Mouse (Mus musculus) lung, embryonic 16.5 days (tissue): ENCODE measurements around the gene Traf7. TPM values are rescaled to one million over a fixed set of nuclear protein-coding genes. Genes with fewer than 3 reads are reported as not detected.

Source experiments
- ATAC-seq: fragments of 200-750 bp; cut with Nextera tagmentation; 2 replicates; pipeline ENCODE4 v1.8.0; 2017; ENCODE audit warnings: low read depth, mild to moderate bottlenecking, moderate library complexity
- H3K27ac ChIP-seq: fragments of 300-500 bp; sonication (generic); 2 replicates; pipeline ENCODE4 v1.5.1; 2014; ENCODE audit warnings: mild to moderate bottlenecking, control low read depth, low read length
- H3K27me3 ChIP-seq: fragments of 300-500 bp; sonication (generic); 2 replicates; pipeline ENCODE4 v1.6.1; 2014; ENCODE audit warnings: low read depth, low read length, mixed read lengths; ENCODE audit not compliant: control insufficient read depth, insufficient read depth
- H3K36me3 ChIP-seq: fragments of 300-500 bp; sonication (generic); 2 replicates; pipeline ENCODE4 v1.6.1; 2014; ENCODE audit warnings: low read length; ENCODE audit not compliant: control insufficient read depth, insufficient read depth
- H3K4me1 ChIP-seq: fragments of 300-500 bp; sonication (generic); replicated peaks from 2 replicates; pipeline ENCODE4 v1.6.1; 2014; ENCODE audit warnings: low read length, mixed read lengths; ENCODE audit not compliant: control insufficient read depth, insufficient read depth
- H3K4me2 ChIP-seq: fragments of 300-500 bp; sonication (generic); 2 replicates; pipeline ENCODE4 v1.6.1; 2014; ENCODE audit warnings: low read depth, low read length, control low read depth
- H3K4me3 ChIP-seq: fragments of 300-500 bp; sonication (generic); 2 replicates; pipeline ENCODE4 v1.5.1; 2014; ENCODE audit warnings: mild to moderate bottlenecking, low read length, control low read depth
- H3K9ac ChIP-seq: fragments of 300-500 bp; sonication (generic); 2 replicates; pipeline ENCODE4 v1.6.1; 2014; ENCODE audit warnings: low read length, control low read depth
- H3K9me3 ChIP-seq: fragments of 300-500 bp; sonication (generic); 2 replicates; pipeline ENCODE4 v1.6.1; 2016; ENCODE audit warnings: low read length; ENCODE audit not compliant: control insufficient read depth
- WGBS: fragments of 180-500 bp; shearing (Covaris S2); extraction: QIAGEN DNeasy Blood & Tissue Kit; methylation state at CpG from one replicate; pipeline ENCODE4 v1.1.7; 2014; 5-methylcytosine and 5-hydroxymethylcytosine counted together
- polyA plus RNA-seq: library from polyadenylated mRNA; unstranded; fragments of >200 nt; fragmentation: Nextera tagmentation; extraction: Ambion mirVana; gene quantifications from 2 replicates; pipeline ENCODE4 v1.2.1, GENCODE M21; 2015

Traf7 gene
- polyA plus RNA-seq, 1 experiment from 2014 or later: 90.9 TPM

GRCm38 (mm10) chr17:24548921-24549617, 21.3 kb upstream of the Traf7 start:
- peak overlapping the region; percentile 55 for H3K9ac ChIP-seq
- H3K4me1 ChIP-seq: peaks cover 17% of the 10 kb centered on the region
- no peaks in the 10 kb centered on the region for H3K27me3 ChIP-seq
- ATAC-seq: peak; percentile 15; the same call in 1 of the 2 replicates
- peak overlapping the region; percentile 78 for H3K27ac ChIP-seq
- no peaks in the 10 kb centered on the region for H3K36me3 ChIP-seq
- H3K4me3 ChIP-seq: peak overlapping the region; percentile 82
- H3K4me2 ChIP-seq: peak overlapping the region; percentile 69
- 1% methylated on average over 23 of the region's 23 CpGs for WGBS
- H3K9me3 ChIP-seq: no peaks in the 10 kb centered on the region

GRCm38 (mm10) chr17:24548435-24548834, 20.7 kb upstream of the Traf7 start:
- Histone ChIP-seq H3K27me3 (no peaks in the 10 kb centered on the region), H3K27ac (peak overlapping the region; percentile 78; the same call in 1 of the 2 replicates)
- no peak for ATAC-seq

GRCm38 (mm10) chr17:24546234-24546633, 18.5 kb upstream of the Traf7 start:
- Histone ChIP-seq H3K36me3 (no peaks in the 10 kb centered on the region), H3K9ac (no peak overlapping the region), H3K4me2 (no peak overlapping the region), H3K27ac (no peak overlapping the region), H3K4me1 (peaks cover 8% of the 10 kb centered on the region), H3K27me3 (no peaks in the 10 kb centered on the region), H3K9me3 (no peaks in the 10 kb centered on the region), H3K4me3 (no peak overlapping the region)
- WGBS: 68% methylated on average over 3 of the region's 3 CpGs
- ATAC-seq: no peak

More at GRCm38 (mm10) chr17:24548435-24548834, 20.7 kb upstream of the Traf7 start:
- no peaks in the 10 kb centered on the region for H3K36me3 ChIP-seq
- no peaks in the 10 kb centered on the region for H3K9me3 ChIP-seq
- H3K9ac ChIP-seq: peak overlapping the region; percentile 55
- peak overlapping the region; percentile 69 for H3K4me2 ChIP-seq
- peaks cover 17% of the 10 kb centered on the region for H3K4me1 ChIP-seq
- peak overlapping the region; percentile 82 for H3K4me3 ChIP-seq
- WGBS: 16% methylated on average over 9 of the region's 9 CpGs

GRCm38 (mm10) chr17:24545247-24545646, 17.5 kb upstream of the Traf7 start:
- Histone ChIP-seq H3K4me1 (peaks cover 3% of the 10 kb centered on the region; the same call in 1 of the 2 replicates), H3K27ac (no peak overlapping the region), H3K9ac (no peak overlapping the region), H3K36me3 (no peaks in the 10 kb centered on the region), H3K4me3 (no peak overlapping the region), H3K27me3 (no peaks in the 10 kb centered on the region), H3K9me3 (no peaks in the 10 kb centered on the region), H3K4me2 (no peak overlapping the region)
- 80% methylated on average over 2 of the region's 2 CpGs for WGBS
- ATAC-seq: no peak

- 9% methylated on average over 12 of the region's 12 CpGs for WGBS
- no peaks in the 10 kb centered on the region for H3K9me3 ChIP-seq
- no peak for ATAC-seq
- H3K4me1 ChIP-seq: peaks cover 3% of the 10 kb centered on the region; the same call in 1 of the 2 replicates
- H3K27me3 ChIP-seq: no peaks in the 10 kb centered on the region
- H3K36me3 ChIP-seq: no peaks in the 10 kb centered on the region
- H3K9ac ChIP-seq: peak overlapping the region; percentile 8; the same call in 1 of the 2 replicates
- no peak overlapping the region for H3K4me3 ChIP-seq
- no peak overlapping the region; the same call in 1 of the 2 replicates for H3K4me2 ChIP-seq
- no peak overlapping the region for H3K27ac ChIP-seq
Measured at GRCm38 (mm10) chr17:24544613-24545012, 16.9 kb upstream of the Traf7 start.

GRCm38 (mm10) chr17:24540375-24540774, 12.6 kb upstream of the Traf7 start:
- Histone ChIP-seq H3K36me3 (no peaks in the 10 kb centered on the region), H3K9me3 (no peaks in the 10 kb centered on the region), H3K4me3 (no peak overlapping the region), H3K4me1 (peaks cover 2% of the 10 kb centered on the region; the same call in 1 of the 2 replicates), H3K27ac (no peak overlapping the region), H3K4me2 (no peak overlapping the region), H3K27me3 (no peaks in the 10 kb centered on the region), H3K9ac (no peak overlapping the region)
- peak; percentile 45; the same call in 1 of the 2 replicates for ATAC-seq
- WGBS: 9% methylated on average over 3 of the region's 3 CpGs

- no peaks in the 10 kb centered on the region for H3K27me3 ChIP-seq
- 63% methylated on average over 8 of the region's 8 CpGs for WGBS
- H3K4me3 ChIP-seq: no peak overlapping the region
- no peak overlapping the region for H3K9ac ChIP-seq
- H3K27ac ChIP-seq: no peak overlapping the region
- no peaks in the 10 kb centered on the region for H3K9me3 ChIP-seq
- H3K36me3 ChIP-seq: no peaks in the 10 kb centered on the region
- no peak overlapping the region for H3K4me2 ChIP-seq
- H3K4me1 ChIP-seq: peaks cover 2% of the 10 kb centered on the region; the same call in 1 of the 2 replicates
- ATAC-seq: no peak
Measured at GRCm38 (mm10) chr17:24538950-24539349, 11.2 kb upstream of the Traf7 start.

GRCm38 (mm10) chr17:24537536-24537935, 9.8 kb upstream of the Traf7 start:
- no peak overlapping the region for H3K4me3 ChIP-seq
- 13% methylated on average over 3 of the region's 3 CpGs for WGBS

GRCm38 (mm10) chr17:24535300-24535699, 7.6 kb upstream of the Traf7 start:
- Histone ChIP-seq H3K9ac (no peak overlapping the region), H3K4me3 (no peak overlapping the region), H3K4me1 (peaks cover 16% of the 10 kb centered on the region), H3K9me3 (no peaks in the 10 kb centered on the region), H3K4me2 (no peak overlapping the region), H3K27me3 (no peaks in the 10 kb centered on the region), H3K27ac (no peak overlapping the region), H3K36me3 (0 out of 2 replicates have a peak, but pooled peaks cover 1% of the 10 kb centered on the region)
- WGBS: 42% methylated on average over 5 of the region's 5 CpGs
- ATAC-seq: no peak

More at GRCm38 (mm10) chr17:24537536-24537935, 9.8 kb upstream of the Traf7 start:
- H3K27ac ChIP-seq: peak overlapping the region; percentile 5; the same call in 1 of the 2 replicates
- H3K4me2 ChIP-seq: no peak overlapping the region
- no peaks in the 10 kb centered on the region for H3K36me3 ChIP-seq
- no peaks in the 10 kb centered on the region for H3K9me3 ChIP-seq
- peaks cover 12% of the 10 kb centered on the region for H3K4me1 ChIP-seq
- no peaks in the 10 kb centered on the region for H3K27me3 ChIP-seq
- H3K9ac ChIP-seq: no peak overlapping the region
- ATAC-seq: 0 out of 2 replicates have a peak, but pooled peaks have one; percentile 26
